Mouse (Mus musculus): Measurements from ENCODE around the gene Adgrv1.
A peak's percentile ranks its signal among the peaks of the same experiment; 100 is the strongest.

Gene Adgrv1

GRCm38 (mm10) chr13:81136652-81137422, 496.1 kb downstream of the Adgrv1 start:
- DNase-seq (ENCODE audit: low read depth) = peak; percentile 75

- DNase-seq (ENCODE audit: low read depth) = no peak
Measured at GRCm38 (mm10) chr13:81135953-81136352, 497.0 kb downstream of the Adgrv1 start.

GRCm38 (mm10) chr13:81134412-81134811, 498.5 kb downstream of the Adgrv1 start:
- DNase-seq (ENCODE audit: low read depth) = no peak

- DNase-seq (ENCODE audit: low read depth) = no peak
Measured at GRCm38 (mm10) chr13:81133336-81133735, 499.6 kb downstream of the Adgrv1 start.

GRCm38 (mm10) chr13:81132691-81133090, 500.3 kb downstream of the Adgrv1 start:
- no peak for DNase-seq (ENCODE audit: low read depth)

- no peak for DNase-seq (ENCODE audit: low read depth)
Measured at GRCm38 (mm10) chr13:81131860-81132259, 501.1 kb downstream of the Adgrv1 start.

- no peak for DNase-seq (ENCODE audit: low read depth)
Measured at GRCm38 (mm10) chr13:81130742-81131524, 502.0 kb downstream of the Adgrv1 start.

- DNase-seq (ENCODE audit: low read depth) = no peak
Measured at GRCm38 (mm10) chr13:81125846-81126245, 507.1 kb downstream of the Adgrv1 start.

GRCm38 (mm10) chr13:81122238-81122637, 510.7 kb downstream of the Adgrv1 start:
- no peak for DNase-seq (ENCODE audit: low read depth)

GRCm38 (mm10) chr13:81110479-81110878, 522.5 kb downstream of the Adgrv1 start:
- no peak for DNase-seq (ENCODE audit: low read depth)

- no peak for DNase-seq (ENCODE audit: low read depth)
Measured at GRCm38 (mm10) chr13:81109676-81110075, 523.3 kb downstream of the Adgrv1 start.

- peak; percentile 57 for DNase-seq (ENCODE audit: low read depth)
Measured at GRCm38 (mm10) chr13:81108526-81109302, 524.2 kb downstream of the Adgrv1 start.

GRCm38 (mm10) chr13:81107436-81107835, 525.5 kb downstream of the Adgrv1 start:
- DNase-seq (ENCODE audit: low read depth) = no peak

GRCm38 (mm10) chr13:81103794-81104193, 529.2 kb downstream of the Adgrv1 start:
- peak; percentile 75 for DNase-seq (ENCODE audit: low read depth)

GRCm38 (mm10) chr13:81096424-81096823, 536.5 kb downstream of the Adgrv1 start:
- no peak for DNase-seq (ENCODE audit: low read depth)

GRCm38 (mm10) chr13:81094513-81094912, 538.4 kb downstream of the Adgrv1 start:
- DNase-seq (ENCODE audit: low read depth) = no peak

GRCm38 (mm10) chr13:81090051-81090836, 542.7 kb downstream of the Adgrv1 start:
- DNase-seq (ENCODE audit: low read depth) = no peak

GRCm38 (mm10) chr13:81086969-81087682, 545.8 kb downstream of the Adgrv1 start:
- no peak for DNase-seq (ENCODE audit: low read depth)

- DNase-seq (ENCODE audit: low read depth) = no peak
Measured at GRCm38 (mm10) chr13:81072214-81072613, 560.7 kb downstream of the Adgrv1 start.

- no peak for DNase-seq (ENCODE audit: low read depth)
Measured at GRCm38 (mm10) chr13:81051448-81051847, 581.5 kb downstream of the Adgrv1 start.

- DNase-seq (ENCODE audit: low read depth) = no peak
Measured at GRCm38 (mm10) chr13:81050911-81051310, 582.0 kb downstream of the Adgrv1 start.

Data from NIH3T3 (cell line).